Mouse (Mus musculus): ENCODE results near the gene Osbp2.

The Osbp2 gene

GRCm38 (mm10) chr11:3696086-3696616, 167.6 kb downstream of the Osbp2 start:
- DNase-seq = no peak

GRCm38 (mm10) chr11:3691746-3692145, 172.0 kb downstream of the Osbp2 start:
- no peak for DNase-seq

- DNase-seq = no peak
These were observed 176.8 kb downstream of the Osbp2 start for GRCm38 (mm10) chr11:3686885-3687284.

- DNase-seq = no peak
These were observed 177.4 kb downstream of the Osbp2 start for GRCm38 (mm10) chr11:3686318-3686717.

GRCm38 (mm10) chr11:3685431-3685830, 178.3 kb downstream of the Osbp2 start:
- no peak for DNase-seq

- DNase-seq = no peak
These were observed 178.8 kb downstream of the Osbp2 start for GRCm38 (mm10) chr11:3684723-3685430.

- DNase-seq = no peak
These were observed 179.5 kb downstream of the Osbp2 start for GRCm38 (mm10) chr11:3684232-3684631.

- no peak for DNase-seq
These were observed 180.0 kb downstream of the Osbp2 start for GRCm38 (mm10) chr11:3683696-3684095.

GRCm38 (mm10) chr11:3679771-3680170, 183.9 kb downstream of the Osbp2 start:
- no peak for DNase-seq

GRCm38 (mm10) chr11:3677204-3677603, 186.5 kb downstream of the Osbp2 start:
- no peak for DNase-seq

GRCm38 (mm10) chr11:3676423-3676822, 187.3 kb downstream of the Osbp2 start:
- no peak for DNase-seq

GRCm38 (mm10) chr11:3674545-3674944, 189.2 kb downstream of the Osbp2 start:
- DNase-seq = no peak

- DNase-seq = no peak
These were observed 192.6 kb downstream of the Osbp2 start for GRCm38 (mm10) chr11:3671000-3671628.

- DNase-seq = no peak
These were observed 193.9 kb downstream of the Osbp2 start for GRCm38 (mm10) chr11:3669849-3670248.

GRCm38 (mm10) chr11:3668768-3669167, 194.9 kb downstream of the Osbp2 start:
- DNase-seq = no peak

GRCm38 (mm10) chr11:3667506-3667905, 196.2 kb downstream of the Osbp2 start:
- DNase-seq = no peak

- DNase-seq = no peak
These were observed 201.7 kb downstream of the Osbp2 start for GRCm38 (mm10) chr11:3661964-3662363.
